Mouse (Mus musculus) small intestine, adult 2 months (tissue): ENCODE data around the gene Rnf212.

Source experiments
- CTCF ChIP-seq: fragments of 200-500 bp; IDR thresholded peaks from 2 replicates; pipeline ENCODE4 v1.5.1; 2012; ENCODE audit warnings: low read depth, mild to moderate bottlenecking, control low read depth, inconsistent platforms, low read length, moderate library complexity, mixed read lengths; ENCODE audit not compliant: insufficient replicate concordance, insufficient read length; ENCODE audit errors: extremely low read depth
- POLR2A ChIP-seq: fragments of 200-500 bp; IDR thresholded peaks from 2 replicates; pipeline ENCODE4 v1.6.1; 2012; ENCODE audit warnings: low read depth, mild to moderate bottlenecking, control low read depth, inconsistent platforms, low read length, moderate library complexity

GRCm38 (mm10) chr5:108718051-108718450 lies 56.7 kb downstream of the Rnf212 start:
- TF ChIP-seq CTCF (no peak), POLR2A (no peak)
